Mouse (Mus musculus) induced T-regulatory cell, adult 2 months (primary cell): ENCODE results near the gene Pde9a.

Experiments
- DNase-seq: peaks from one replicate; pipeline ENCODE4 v3.0.0-alpha.2; 2012; ENCODE audit warnings: low read depth

The Pde9a gene

GRCm38 (mm10) chr17:31470766-31471418 lies 84.9 kb downstream of the Pde9a start:
- no peak for DNase-seq

- DNase-seq, result no peak
Observed at GRCm38 (mm10) chr17:31474388-31474787, 88.4 kb downstream of the Pde9a start.

- no peak for DNase-seq
Observed at GRCm38 (mm10) chr17:31478606-31479005, 92.6 kb downstream of the Pde9a start.

GRCm38 (mm10) chr17:31479108-31479844 lies 93.3 kb downstream of the Pde9a start:
- no peak for DNase-seq

- no peak for DNase-seq
Observed at GRCm38 (mm10) chr17:31486616-31487198, 100.7 kb downstream of the Pde9a start.

GRCm38 (mm10) chr17:31487433-31488060 lies 101.5 kb downstream of the Pde9a start:
- DNase-seq, result no peak

GRCm38 (mm10) chr17:31491355-31491754 lies 105.3 kb downstream of the Pde9a start:
- DNase-seq, result no peak

- DNase-seq, result peak; percentile 85
Observed at GRCm38 (mm10) chr17:31492416-31492815, 106.4 kb downstream of the Pde9a start.

GRCm38 (mm10) chr17:31494989-31495388 lies 109.0 kb downstream of the Pde9a start:
- no peak for DNase-seq

GRCm38 (mm10) chr17:31497726-31498125 lies 111.7 kb downstream of the Pde9a start:
- no peak for DNase-seq

GRCm38 (mm10) chr17:31499725-31500124 lies 113.7 kb downstream of the Pde9a start:
- DNase-seq, result no peak

- DNase-seq, result no peak
Observed at GRCm38 (mm10) chr17:31500416-31500815, 114.4 kb downstream of the Pde9a start.

- no peak for DNase-seq
Observed at GRCm38 (mm10) chr17:31500908-31501307, 114.9 kb downstream of the Pde9a start.

GRCm38 (mm10) chr17:31502261-31502927 lies 116.4 kb downstream of the Pde9a start:
- DNase-seq, result no peak

- DNase-seq, result no peak
Observed at GRCm38 (mm10) chr17:31503337-31503736, 117.3 kb downstream of the Pde9a start.

- DNase-seq, result no peak
Observed at GRCm38 (mm10) chr17:31503936-31504335, 117.9 kb downstream of the Pde9a start.

GRCm38 (mm10) chr17:31505013-31505412 lies 119.0 kb downstream of the Pde9a start:
- DNase-seq, result no peak

GRCm38 (mm10) chr17:31506282-31506681 lies 120.3 kb downstream of the Pde9a start:
- DNase-seq, result no peak

- peak; percentile 32 for DNase-seq
Observed at GRCm38 (mm10) chr17:31510944-31511343, 124.9 kb downstream of the Pde9a start.

GRCm38 (mm10) chr17:31511792-31512495 lies 125.9 kb downstream of the Pde9a start:
- DNase-seq, result peak; percentile 95

- no peak for DNase-seq
Observed at GRCm38 (mm10) chr17:31512593-31512992, 126.6 kb downstream of the Pde9a start.

- DNase-seq, result no peak
Observed at GRCm38 (mm10) chr17:31514696-31515095, 128.7 kb downstream of the Pde9a start.
